ENCODE assay signal across 16 mouse cellular contexts in genomic region chr17:64132183-64132582, GRCm38 (mm10).
"Had no signal": no experiment of that assay in that cellular context is flagged by ENCODE, and none has a peak within 500 bp of the region (broad histone marks: within the 10 kb centered on the region; RNA-seq: fewer than 3 reads in every experiment).

No protein-coding gene starts in this region.

- DNase-seq: kidney, adult 18-20 months; kidney, postnatal 10 days; kidney, postnatal 4 days; left cerebral cortex, postnatal 4 days; midbrain, embryonic 14.5 days; right cerebral cortex, adult 18-20 months; right cerebral cortex, postnatal 25 days; thymus, postnatal 36 days had no signal

- H3K27ac ChIP-seq: layer of hippocampus, adult 2 months; limb, embryonic 13.5 days; liver, embryonic 15.5 days; lung, embryonic 15.5 days; midbrain, embryonic 10.5 days; neural tube, embryonic 15.5 days had no signal

- H3K27me3 ChIP-seq: limb, embryonic 13.5 days; liver, embryonic 15.5 days; lung, embryonic 15.5 days; neural tube, embryonic 15.5 days had no signal

- H3K4me1 ChIP-seq: liver, embryonic 15.5 days; midbrain, embryonic 10.5 days had no signal

- H3K9me3 ChIP-seq: limb, embryonic 13.5 days; liver, embryonic 15.5 days; lung, embryonic 15.5 days; midbrain, embryonic 10.5 days; neural tube, embryonic 15.5 days had no signal

- H3K4me2 ChIP-seq: limb, embryonic 13.5 days; liver, embryonic 11.5 days; liver, embryonic 15.5 days; lung, embryonic 15.5 days; neural tube, embryonic 15.5 days had no signal

- H3K36me3 ChIP-seq: limb, embryonic 13.5 days; liver, embryonic 15.5 days; lung, embryonic 15.5 days; midbrain, embryonic 10.5 days; neural tube, embryonic 15.5 days had no signal

- H3K4me3 ChIP-seq: layer of hippocampus, adult 2 months; limb, embryonic 13.5 days; liver, embryonic 15.5 days; lung, embryonic 15.5 days; midbrain, embryonic 10.5 days; myocyte; neural tube, embryonic 15.5 days had no signal

- H3K9ac ChIP-seq: limb, embryonic 13.5 days; liver, embryonic 15.5 days; lung, embryonic 15.5 days; neural tube, embryonic 15.5 days had no signal
